Mouse (Mus musculus) right cerebral cortex, postnatal 14 days (tissue): ENCODE data around the gene Rbms3.

ENCODE experiments used
- DNase-seq: peaks from one replicate; pipeline ENCODE4 v3.0.0; 2022

Rbms3 gene

DNA sequence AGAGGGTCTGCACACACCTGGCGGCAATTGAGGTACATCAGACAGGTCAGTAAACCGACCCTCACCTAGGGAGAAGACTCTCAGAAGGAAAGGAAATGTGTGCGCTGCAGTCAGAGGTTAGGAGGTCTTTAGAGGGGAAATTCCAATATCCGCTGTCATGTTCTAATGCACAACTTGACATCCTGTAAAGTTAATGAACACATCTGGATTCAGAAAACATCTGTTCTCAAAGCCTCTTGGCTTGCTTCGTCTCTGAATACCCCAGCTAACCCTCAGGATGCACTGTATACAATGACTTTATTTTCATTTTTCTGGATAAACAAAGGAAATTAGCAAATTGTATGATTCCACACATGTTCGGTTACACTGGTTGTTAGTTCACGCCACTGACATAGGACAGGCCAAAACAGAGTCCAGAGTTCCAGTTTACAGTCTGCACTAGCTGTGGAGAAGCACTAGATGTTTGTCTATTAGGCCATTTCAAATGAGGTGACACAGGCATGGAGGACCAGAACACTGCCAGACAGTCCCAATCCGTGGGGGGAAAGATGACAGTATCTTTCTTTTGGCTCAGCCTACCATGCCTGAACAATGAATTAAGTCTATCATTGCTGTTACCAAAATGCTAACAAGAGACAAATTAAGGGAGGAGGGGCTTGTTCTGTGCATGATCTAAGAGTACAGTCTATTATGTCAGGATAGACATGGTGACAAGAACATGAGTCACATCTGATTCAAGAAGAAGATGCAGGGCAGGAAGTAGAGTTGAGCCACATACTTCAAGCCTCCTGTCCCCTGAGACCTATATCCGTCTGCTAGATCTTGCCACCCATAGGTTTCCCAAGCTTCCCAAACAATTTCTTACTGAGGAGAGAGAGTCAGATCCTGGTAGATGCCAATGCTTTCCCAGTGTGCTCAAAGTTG, 538.2 kb downstream of the Rbms3 start:
- DNase-seq: no peak

DNA sequence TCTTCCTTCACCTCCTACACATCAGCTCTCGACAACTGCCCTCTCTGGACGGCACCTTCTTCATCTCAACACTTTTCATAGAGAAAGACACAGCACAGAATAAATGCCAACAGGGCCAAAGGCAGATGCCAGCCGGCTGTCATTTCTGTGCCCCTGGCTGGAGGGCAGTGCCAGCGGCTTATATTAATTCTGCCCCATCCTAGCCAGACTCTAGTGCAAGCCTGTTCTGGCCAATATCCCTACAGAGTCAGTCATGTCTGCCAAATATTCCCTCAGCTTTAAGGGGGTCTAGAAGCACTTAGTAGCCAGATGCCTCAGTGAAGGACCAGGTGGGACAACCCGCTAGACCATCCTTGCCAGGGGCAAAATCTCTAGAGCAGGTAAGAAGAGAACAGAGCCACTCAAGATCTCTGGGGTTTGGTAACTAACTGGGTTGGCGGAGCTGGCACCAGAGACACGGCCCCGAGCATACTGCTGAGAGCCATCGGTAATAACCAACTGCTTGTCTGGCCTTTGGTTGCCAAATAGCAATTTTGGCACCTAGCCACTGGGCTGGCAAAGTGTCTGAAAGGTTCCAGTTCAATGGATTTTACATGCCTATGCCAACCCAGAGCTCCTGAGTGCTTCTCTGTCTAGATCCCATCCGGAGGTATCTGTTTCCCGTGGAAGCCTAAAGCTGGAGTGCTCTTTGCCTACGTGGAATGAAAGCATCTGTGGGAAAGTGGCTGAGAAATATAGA, 540.1 kb downstream of the Rbms3 start:
- DNase-seq: peak; percentile 13

DNA sequence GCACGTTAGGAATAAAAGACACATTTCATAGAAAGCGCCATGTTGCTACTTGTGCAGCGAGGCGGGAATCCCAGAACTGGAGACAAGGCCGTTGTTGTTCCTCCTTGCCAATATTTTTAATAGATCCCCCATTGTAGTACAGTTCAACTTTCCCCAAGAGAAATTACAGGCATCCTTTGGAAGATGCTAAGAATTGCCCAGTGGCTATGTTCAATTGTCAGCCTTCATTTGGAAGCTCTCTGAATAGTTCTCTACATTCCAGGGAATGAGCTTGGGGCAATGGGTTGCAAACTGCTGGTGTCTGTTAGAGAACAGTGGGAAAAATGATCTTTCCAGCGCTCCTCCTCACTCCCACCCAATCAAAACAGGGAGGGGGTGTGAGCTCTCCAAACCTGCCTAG, 541.4 kb downstream of the Rbms3 start:
- no peak for DNase-seq

DNA sequence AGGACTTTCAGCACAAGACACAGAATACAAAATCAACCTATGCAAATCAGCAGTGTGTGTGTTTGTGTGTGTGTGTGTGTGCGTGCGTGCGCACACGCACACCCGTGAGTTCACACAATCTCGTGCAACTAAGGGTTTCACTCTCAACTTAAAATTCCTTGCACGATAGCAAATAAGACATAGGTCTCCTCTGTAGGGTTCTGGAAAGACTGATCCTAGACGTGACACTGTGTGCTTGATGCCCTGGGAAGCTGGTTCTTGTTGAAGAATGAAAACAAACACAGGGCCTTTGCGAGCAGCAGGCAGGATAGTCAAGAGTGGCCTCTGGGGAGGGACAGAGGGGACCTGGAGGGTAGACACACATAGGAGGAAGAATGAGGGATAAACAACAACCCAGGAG, 544.0 kb downstream of the Rbms3 start:
- DNase-seq: no peak

DNA sequence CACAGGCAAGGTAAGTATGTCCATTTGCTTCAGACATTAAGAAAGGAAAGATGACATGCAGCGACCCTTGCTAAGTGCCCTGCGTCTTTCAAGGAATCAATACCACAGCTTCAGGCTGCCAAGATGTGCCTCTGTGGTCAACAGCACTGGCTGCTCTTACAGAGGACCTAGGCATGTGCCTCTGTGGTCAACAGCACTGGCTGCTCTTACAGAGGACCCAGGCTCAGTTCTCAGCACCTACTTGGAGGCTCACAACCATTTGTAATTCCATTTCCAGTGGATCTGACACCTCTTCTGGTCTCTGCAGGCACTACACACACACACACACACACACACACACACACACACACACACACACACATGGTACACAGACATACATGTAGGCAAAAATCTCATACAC, 545.2 kb downstream of the Rbms3 start:
- DNase-seq: no peak

DNA sequence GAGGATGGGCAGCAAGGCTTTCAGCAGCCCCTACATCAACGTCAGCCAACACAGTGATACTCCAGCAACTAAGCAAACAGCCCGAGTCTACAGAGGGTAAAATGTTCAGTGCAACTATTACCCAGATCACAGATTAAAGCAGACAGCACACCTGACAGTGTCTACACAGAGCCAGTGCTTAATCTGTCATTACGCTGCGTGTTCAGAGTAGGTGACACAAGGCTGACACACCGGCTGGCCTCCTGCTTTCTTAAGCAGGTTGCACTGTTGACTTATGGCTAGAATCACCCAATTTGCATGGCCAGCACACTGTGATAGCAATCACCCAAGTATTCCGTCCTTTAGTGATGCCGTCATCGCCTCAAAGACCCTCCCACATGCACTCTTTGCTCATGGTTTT, 550.2 kb downstream of the Rbms3 start:
- no peak for DNase-seq

DNA sequence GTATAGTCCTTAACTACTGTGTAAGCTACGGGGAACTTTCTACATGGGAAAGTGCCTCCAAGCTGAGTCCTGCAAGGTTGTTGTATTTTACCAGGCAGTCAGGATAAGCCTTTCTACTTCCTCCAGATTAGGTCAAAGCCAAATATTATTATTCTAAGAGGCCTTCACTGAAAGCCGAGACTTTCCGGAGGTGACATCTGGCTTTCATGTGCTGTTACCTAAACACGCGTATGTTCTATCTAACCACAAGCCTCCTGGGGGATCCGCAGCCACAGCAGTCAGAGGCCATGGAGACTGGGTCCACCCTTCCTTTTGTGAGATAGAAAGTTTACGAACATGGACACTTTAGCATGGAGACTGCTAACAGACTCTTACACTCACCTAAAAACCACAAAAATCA, 552.2 kb downstream of the Rbms3 start:
- DNase-seq: no peak

DNA sequence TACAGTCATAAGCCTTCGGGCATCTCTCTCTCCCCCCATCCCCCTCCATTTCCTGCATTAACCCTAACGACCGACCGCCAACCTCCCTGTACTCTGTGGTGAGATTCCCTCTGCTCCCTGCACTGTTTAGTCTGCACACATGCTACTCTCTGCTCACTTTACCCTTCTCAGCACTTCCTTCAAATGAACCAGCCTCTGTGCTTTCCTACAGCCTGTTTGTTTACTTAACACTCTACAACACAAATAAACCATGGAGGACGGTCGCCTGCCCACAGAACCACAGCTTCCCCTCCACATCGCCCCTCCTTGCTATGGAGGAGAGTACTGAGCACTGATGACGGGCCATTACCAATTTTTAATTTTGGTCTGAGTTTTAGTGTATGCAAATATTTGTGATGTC, 552.9 kb downstream of the Rbms3 start:
- DNase-seq: no peak

DNA sequence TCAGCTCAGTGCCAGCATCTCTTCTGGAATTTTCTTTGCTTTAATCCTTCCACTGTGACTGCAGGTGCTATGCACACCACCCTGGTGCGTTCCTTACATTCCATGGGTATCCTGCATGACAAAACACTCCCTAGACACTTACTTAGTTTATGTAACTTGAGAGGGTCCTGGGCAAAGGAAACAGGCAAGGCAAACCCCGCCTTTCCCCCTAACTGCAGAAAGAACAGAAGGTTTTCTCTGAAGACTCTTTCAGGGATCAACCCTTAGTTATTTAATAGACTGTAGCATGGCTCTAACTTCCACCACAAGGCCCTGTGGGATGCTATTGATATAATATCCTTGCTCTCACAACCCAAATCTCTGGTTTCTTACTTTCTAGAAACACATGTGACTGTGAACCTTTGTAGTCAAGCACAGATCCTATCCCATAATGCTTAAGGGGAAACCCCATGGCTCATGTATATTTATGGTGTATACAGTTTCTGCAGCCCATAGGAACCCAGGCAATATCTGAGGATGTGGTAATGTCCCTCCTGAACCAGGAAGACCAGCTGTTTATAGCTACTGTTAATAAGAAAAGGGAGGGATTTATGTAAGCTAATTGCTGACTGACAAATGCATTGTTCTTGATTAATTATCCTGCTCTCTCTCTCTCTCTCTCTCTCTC, 557.1 kb downstream of the Rbms3 start:
- no peak for DNase-seq

DNA sequence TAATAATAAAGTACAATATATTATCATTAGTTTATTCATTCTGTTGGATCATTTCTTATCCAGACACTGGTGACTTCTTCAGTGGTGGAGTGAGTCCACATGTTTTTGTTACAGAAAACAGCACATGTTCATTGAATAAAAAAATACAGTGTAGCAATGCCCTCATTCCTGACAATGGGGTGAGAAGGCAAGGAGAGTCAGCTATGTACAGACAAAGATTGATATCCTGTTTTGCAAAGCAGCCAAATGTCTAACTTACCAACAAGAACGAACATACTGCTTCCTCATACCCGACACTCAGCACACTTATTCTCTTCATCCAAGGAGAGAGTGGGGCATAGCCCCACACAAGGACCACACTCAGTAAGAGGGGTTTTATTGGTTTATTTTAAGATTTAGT, 559.1 kb downstream of the Rbms3 start:
- no peak for DNase-seq

DNA sequence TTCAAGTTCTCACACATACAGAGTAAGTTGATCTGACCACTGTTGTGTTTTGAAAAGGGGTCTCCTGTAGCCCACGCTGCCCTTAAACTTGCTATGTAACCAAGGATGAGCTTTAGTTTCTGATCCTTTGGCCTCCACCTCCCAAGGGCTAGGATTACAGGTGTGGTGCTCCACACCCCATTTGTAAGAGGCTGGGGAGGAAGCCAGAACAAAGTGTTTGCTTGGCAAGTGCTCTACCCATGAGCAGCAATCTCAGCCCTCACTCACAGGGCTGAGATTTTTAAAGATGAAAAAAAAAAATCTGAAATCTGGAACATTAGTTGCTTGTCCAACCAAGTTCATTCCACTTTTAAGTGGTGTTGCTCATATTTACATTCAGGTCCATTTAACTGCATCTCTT, 560.5 kb downstream of the Rbms3 start:
- DNase-seq: no peak

DNA sequence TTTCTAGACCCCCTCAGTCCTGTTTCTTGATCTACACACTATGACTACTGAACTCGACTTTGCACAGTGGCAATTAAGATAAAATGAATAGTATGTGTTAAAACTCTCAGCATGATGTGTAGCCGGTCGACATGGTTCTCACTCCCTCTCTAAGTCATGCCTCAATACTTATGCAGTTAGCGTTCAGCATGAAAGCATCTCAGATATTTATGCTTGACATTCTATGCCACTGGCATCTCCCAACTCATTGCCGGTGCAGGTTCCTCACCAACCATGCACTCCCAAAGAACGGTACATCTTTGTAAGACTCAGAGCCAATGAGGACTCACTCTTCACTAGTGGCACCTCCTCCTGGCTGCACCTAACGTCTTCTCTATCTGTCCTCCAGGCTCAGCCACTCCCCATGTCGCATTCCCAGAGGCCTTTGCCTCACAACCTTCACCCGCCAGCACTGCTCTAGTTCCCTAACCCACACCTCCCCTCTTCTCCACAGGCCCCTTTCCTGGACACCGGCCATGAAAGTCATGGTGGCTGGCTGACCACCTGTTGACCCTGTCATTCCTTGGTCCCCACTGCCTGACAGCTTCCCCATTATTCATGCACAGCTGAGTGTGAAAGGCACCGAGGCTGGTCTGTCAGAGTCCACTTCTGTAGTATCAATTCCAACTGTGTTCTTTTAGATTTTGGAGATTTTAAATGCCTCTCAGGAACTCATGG, 561.9 kb downstream of the Rbms3 start:
- DNase-seq: no peak

DNA sequence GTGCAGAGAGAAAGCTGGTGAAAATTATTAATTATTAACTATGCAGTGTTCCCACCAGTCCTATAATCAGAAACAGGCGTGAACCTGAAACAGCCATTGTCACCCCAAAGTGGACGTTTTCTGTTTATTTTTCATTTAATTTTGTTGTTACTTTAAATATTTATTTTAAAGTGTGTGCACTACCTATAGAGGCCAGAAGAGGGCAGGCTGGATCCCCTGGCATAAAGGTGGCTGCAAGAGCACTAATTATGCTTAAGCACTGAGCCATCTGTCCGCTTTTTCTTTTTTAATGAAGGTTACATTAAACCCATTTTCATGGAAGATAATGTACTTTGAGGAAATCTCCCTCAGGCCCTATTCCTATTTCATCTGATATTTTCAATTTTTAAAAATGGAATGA, 563.2 kb downstream of the Rbms3 start:
- no peak for DNase-seq

DNA sequence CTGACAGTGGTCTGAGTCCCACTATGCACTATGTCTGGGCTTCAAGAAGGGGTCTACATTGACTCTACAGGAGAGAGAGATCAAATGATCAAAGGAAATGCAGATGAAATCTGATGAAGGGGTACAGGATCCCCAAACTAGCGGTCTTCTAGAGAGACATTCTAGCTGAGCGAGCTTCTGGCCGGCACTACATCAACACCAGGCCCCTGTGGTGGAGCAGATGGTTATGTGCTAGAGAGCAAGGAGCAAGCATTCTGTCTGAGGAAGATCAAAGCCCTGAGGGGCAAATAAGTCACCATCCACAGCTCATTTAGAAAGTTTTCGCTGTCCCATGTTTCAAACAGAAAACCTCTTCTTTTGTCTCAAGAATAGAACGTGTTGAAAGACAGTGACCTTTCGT, 564.1 kb downstream of the Rbms3 start:
- DNase-seq: no peak

DNA sequence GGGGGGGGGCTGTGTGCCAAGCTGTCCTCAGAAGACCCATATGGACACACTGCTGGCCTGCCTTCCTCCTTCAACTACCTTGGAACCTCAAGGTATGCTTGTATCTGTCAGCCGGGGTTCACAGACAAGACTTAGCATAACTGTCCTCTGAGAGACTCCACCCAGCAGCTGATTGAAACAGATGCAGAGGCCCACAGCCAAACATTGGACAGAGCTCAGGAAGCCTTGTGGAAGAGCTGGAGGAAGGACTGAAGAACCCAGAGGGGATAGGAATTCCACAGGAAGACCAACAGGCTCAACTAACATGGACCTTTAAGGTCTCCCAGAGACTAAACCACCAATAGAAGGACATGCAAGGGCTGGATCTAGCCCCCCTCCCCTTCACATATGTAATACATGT, 570.1 kb downstream of the Rbms3 start:
- DNase-seq: no peak

DNA sequence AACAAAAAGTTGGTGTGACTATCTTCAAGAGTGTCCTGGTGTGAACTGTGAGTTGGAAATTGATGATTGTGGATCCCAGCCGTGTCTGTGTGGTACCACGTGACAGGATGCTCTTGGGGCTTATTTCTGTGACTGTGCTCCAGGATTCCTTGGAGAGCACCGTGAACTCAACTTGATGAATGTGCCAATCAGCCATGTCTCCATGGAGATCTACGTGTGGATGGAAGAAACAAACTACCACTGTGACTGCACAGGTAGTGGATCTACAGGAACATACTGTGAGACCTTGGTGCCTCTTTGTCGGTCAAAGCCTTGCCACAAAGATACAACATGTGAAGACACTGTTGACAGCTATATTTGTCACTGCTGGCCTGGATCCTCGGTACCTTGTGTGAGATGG, 570.6 kb downstream of the Rbms3 start:
- no peak for DNase-seq

DNA sequence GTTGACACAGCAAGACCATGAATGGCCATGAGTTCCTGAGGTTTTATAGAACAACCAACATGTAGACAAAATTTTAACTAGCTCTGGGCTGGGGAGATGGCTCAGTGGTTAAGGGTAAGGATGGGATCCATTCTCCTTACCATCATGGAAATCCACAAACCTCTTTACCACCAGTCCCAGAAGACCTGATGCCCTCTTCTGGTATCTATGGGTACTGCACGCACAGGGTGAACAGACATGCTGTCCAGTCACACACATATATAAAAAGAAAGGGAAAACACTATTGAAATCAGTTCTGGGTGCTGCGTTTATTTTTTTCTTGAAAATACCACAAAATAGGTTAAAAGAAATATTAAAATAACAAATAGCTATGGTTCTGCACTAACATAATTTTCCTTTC, 577.8 kb downstream of the Rbms3 start:
- DNase-seq: no peak

DNA sequence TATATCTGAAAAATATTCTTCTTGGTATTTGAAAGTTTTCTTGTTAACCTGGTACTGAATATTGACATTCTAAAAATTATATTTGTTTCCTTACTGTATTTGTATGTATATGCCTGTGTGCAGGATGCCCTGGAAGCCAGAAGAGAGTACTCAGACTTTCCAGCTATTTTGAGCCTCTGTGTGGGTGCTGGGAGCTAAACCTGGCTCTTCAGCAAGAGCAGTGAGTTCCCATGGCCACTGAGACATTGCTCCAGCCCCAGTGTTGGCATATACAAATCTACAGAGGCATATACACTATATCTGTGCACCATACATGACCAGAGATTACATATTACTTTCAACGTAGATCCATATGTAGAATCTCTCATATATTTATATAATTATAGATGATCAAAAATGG, 581.1 kb downstream of the Rbms3 start:
- DNase-seq: no peak

DNA sequence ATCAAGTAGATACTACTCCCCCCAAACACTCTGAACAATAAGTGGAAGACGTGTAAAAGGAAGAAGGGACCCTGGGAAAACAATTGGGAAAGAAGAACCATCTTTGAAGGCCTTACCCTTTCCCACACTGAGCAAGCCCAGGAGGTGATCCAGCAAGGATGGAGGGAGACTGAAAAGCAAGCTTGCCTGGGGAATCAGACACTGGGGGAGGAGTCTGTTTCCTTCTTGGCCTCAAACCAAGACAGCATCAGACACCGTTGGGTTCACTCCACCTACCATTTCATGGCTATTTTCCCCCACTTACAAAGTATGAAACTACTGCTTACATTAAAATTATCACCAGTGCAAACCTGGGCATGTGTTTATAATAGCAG, 587.7 kb downstream of the Rbms3 start:
- DNase-seq: no peak

DNA sequence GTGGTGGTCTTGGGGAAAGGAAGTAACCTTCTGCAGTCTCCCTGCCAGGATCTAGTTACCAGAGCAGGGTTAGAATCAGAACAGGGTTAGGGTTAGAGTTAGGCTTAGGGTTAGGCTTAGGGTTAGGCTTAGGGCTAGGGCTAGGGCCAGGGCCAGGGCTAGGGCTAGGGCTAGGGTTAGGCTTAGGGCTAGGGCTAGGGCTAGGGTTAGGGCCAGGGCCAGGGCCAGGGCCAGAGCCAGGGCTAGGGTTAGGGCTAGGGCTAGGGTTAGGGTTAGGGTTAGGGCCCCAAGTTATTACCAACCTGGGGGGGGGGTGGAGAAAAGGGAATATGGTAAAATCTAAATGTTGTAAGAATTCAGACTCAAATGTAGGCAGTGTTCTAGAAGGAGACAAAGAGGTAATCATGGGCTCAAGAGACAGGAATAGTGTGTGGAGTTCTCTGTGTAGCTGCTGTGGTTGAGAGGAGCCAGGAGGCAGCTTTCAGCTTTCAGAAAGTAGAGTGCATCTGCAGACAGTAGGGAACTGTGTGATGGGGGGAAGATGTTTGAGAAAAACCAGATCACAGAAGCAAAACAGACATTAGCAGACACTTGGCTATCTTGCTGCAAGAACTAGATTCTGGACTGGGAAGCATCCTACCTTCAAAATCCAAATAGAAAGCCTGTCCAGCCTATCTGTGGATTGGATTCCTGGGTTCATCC, 588.3 kb downstream of the Rbms3 start:
- DNase-seq: no peak

DNA sequence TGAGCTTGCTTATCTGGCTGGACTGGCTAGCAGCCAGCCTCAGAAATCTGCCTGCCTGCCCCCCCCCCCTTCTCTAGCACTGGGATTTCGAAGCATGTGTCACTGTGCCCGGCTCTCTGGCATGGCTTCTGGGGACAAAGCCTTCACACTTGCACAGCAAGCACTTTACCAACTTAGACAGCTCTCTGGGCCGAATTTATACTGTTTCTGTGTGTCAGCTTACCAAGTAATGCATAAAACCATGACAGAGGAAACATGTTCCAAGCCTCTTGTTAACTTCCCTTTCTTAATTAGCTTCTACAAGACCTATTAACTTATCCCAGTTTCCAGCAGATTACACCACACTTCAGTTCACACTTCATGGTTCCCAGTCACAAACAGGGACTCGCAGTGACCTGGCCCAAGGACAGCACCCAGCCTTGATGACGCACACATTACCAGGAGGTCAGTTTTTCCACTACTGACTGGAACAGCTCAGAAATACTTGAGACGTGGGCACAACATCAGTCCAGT, 589.7 kb downstream of the Rbms3 start:
- no peak for DNase-seq

DNA sequence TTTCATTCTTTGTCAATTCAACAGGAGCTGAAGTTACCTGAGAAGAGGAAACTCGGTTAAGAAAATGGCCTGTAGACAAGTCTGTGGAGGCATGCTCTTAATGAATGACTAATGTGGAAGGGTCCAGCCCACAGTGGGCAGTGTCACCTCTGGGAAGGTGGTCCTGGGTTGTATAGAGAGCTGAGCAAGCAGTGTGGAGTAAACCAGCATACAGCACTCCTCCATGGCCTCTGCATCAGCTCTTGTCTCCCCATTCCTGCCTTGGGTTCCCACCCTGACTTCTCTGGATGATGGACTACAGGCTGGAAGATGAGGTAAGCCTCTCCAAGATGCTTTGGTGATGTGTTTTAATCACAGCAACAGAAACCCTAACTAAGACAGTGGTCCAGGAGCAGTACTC, 597.0 kb downstream of the Rbms3 start:
- DNase-seq: no peak
